Mouse (Mus musculus) myocyte (in vitro differentiated cells): ENCODE results near the gene Hoxd9.

Source experiments
- CEBPB ChIP-seq: IDR thresholded peaks from 2 replicates; pipeline ENCODE4 v1.6.1; 2011; ENCODE audit warnings: mild to moderate bottlenecking, moderate library complexity; ENCODE audit not compliant: poor library complexity, insufficient read depth, severe bottlenecking
- E2F4 ChIP-seq: IDR thresholded peaks from one replicate; pipeline ENCODE4 v1.6.1; 2011; ENCODE audit warnings: mild to moderate bottlenecking, control low read depth, moderate library complexity; ENCODE audit not compliant: insufficient read depth
- MAX ChIP-seq: IDR thresholded peaks from one replicate; pipeline ENCODE4 v1.6.1; 2011; ENCODE audit warnings: low read depth, mild to moderate bottlenecking, control low read depth
- MYOD1 ChIP-seq, 3 experiments: IDR thresholded peaks; one replicate each; pipeline ENCODE4 v1.6.1; 2011; ENCODE audit warnings: control low read depth in 2 of 3, low read depth in 2 of 3, mild to moderate bottlenecking in 2 of 3, moderate library complexity in 1 of 3; ENCODE audit not compliant: insufficient read length in 2 of 3, control insufficient read depth in 1 of 3
- MYOG ChIP-seq, 3 experiments: IDR thresholded peaks; one replicate each; pipeline ENCODE4 v1.6.1; 2011; ENCODE audit warnings: control low read depth in 2 of 3, low read depth in 2 of 3, mild to moderate bottlenecking in 2 of 3; ENCODE audit not compliant: insufficient read length in 2 of 3, control insufficient read depth in 1 of 3, insufficient read depth in 1 of 3
- POLR2A ChIP-seq: IDR thresholded peaks from one replicate; pipeline ENCODE4 v1.6.1; 2011; ENCODE audit warnings: low read depth, mild to moderate bottlenecking, control low read depth, moderate library complexity; ENCODE audit not compliant: insufficient read length
- TCF12 ChIP-seq: IDR thresholded peaks from one replicate; pipeline ENCODE4 v1.6.1; 2011; ENCODE audit warnings: mild to moderate bottlenecking, control low read depth; ENCODE audit not compliant: poor library complexity, insufficient read depth, severe bottlenecking
- USF1 ChIP-seq: IDR thresholded peaks from one replicate; pipeline ENCODE4 v1.6.1; 2011; ENCODE audit warnings: low read depth, mild to moderate bottlenecking, control low read depth, moderate library complexity

GRCm38 (mm10) chr2:74726551-74726950, 29.0 kb downstream of the Hoxd9 start, which contains the start of gene Gm28230:
- TF ChIP-seq POLR2A: no peak
- no peak for TF ChIP-seq USF1
- no peak for TF ChIP-seq MAX
- no peak for TF ChIP-seq MYOD1 (IDR thresholded peaks at IDR 0.05; ENCODE audit: control insufficient read depth in 1 of 3, insufficient read length in 2 of 3, low read depth in 2 of 3)
- no peak for TF ChIP-seq E2F4
- TF ChIP-seq CEBPB: no peak
- no peak for TF ChIP-seq TCF12
- no peak for TF ChIP-seq MYOG (IDR thresholded peaks at IDR 0.05; ENCODE audit: control insufficient read depth in 1 of 3, insufficient read depth in 1 of 3, insufficient read length in 2 of 3, low read depth in 2 of 3)
